Mouse (Mus musculus): ENCODE results near the gene C530008M17Rik. TPM values are rescaled to one million over a fixed set of nuclear protein-coding genes. Genes with fewer than 3 reads are reported as not detected.

C530008M17Rik gene
- polyA plus RNA-seq, 1 experiment: 5.4 TPM

- no peak for TF ChIP-seq GATA1 (IDR thresholded peaks at IDR 0.05; ENCODE audit: low read length)
- H3K4me1 ChIP-seq (ENCODE audit: control insufficient read depth): no peaks in the 10 kb centered on the region
- peaks cover 36% of the 10 kb centered on the region for H3K36me3 ChIP-seq (ENCODE audit: control insufficient read depth)
- H3K9me3 ChIP-seq (ENCODE audit: control insufficient read depth, low read length): no peaks in the 10 kb centered on the region
- H3K27me3 ChIP-seq (ENCODE audit: control insufficient read depth): no peaks in the 10 kb centered on the region
- no peak overlapping the region for H3K4me3 ChIP-seq (replicated peaks)
Observed at GRCm38 (mm10) chr5:76772831-76773230, 116.5 kb downstream of the C530008M17Rik start.

DNA sequence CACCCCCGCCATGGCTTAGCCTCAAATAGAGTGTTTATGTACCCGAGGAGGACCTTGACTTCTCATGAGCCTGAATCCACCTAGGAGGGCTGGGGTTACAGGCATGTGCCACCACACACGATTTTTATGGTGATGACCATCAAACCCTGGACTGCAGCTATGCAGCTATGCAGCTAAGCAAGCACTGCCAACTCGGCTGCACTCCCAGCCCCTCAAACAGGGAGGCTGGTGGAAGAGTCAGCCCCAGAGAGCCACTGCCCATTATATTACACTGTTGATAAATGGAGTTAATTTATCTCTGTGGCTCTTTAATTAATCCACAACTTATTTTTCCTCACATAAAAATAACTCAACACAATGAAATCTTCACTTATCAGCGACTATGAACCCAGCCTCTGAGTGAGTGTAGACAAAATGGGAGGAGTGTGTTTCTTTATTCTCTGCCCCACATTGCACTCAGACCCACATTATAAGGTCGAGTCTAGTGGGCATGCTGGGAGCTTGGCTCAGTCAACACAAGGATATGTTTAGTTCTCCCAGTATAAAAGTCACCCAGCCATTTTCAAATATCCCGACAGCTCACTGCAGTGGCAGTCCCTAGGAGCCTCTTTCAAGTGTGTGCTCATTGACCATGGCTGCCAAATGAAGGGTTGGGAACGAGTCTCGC, 117.3 kb downstream of the C530008M17Rik start:
- no peak overlapping the region for H3K4me3 ChIP-seq (replicated peaks)
- peaks cover under 1% of the 10 kb centered on the region for H3K4me1 ChIP-seq (ENCODE audit: control insufficient read depth)
- no peaks in the 10 kb centered on the region for H3K9me3 ChIP-seq (ENCODE audit: control insufficient read depth, low read length)
- H3K27me3 ChIP-seq (ENCODE audit: control insufficient read depth): no peaks in the 10 kb centered on the region
- H3K36me3 ChIP-seq (ENCODE audit: control insufficient read depth): peaks cover 30% of the 10 kb centered on the region
- TF ChIP-seq GATA1 (IDR thresholded peaks at IDR 0.05; ENCODE audit: low read length) (no peak), TAL1 (IDR thresholded peaks at IDR 0.05; ENCODE audit: low read length) (no peak)

GRCm38 (mm10) chr5:76779094-76779615, 122.8 kb downstream of the C530008M17Rik start:
- peaks cover 9% of the 10 kb centered on the region for H3K4me1 ChIP-seq (ENCODE audit: control insufficient read depth)

DNA sequence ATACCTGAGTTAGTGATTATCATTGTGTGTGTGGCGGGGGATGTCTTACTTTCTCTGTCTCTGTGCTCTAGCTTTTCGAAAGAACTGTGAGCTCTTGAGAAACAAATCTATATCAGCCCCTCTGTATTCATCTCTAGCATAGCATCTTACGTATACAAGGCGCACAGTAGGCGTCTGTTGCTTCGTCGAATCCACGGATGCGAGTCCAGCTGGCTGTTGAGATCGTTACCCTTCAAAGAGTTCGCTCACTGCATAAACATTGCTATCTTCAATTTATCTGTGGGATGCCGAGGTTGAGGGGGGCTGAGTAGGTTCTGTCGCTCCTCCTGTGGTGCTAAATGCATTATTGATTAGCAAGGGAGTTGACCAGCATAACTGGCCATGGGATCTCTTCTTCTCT, 125.6 kb downstream of the C530008M17Rik start:
- TF ChIP-seq GATA1 (IDR thresholded peaks at IDR 0.05; ENCODE audit: low read length): no peak
- TF ChIP-seq TAL1 (IDR thresholded peaks at IDR 0.05; ENCODE audit: low read length): no peak
- no peaks in the 10 kb centered on the region for H3K9me3 ChIP-seq (ENCODE audit: control insufficient read depth, low read length)
- H3K27me3 ChIP-seq (ENCODE audit: control insufficient read depth): no peaks in the 10 kb centered on the region
- H3K4me1 ChIP-seq (ENCODE audit: control insufficient read depth): peaks cover 16% of the 10 kb centered on the region
- no peak overlapping the region for H3K4me3 ChIP-seq (replicated peaks)
- peaks cover 26% of the 10 kb centered on the region for H3K36me3 ChIP-seq (ENCODE audit: control insufficient read depth)

More at GRCm38 (mm10) chr5:76779094-76779615, 122.8 kb downstream of the C530008M17Rik start:
- Histone ChIP-seq H3K36me3 (ENCODE audit: control insufficient read depth) (peaks cover 24% of the 10 kb centered on the region), H3K9me3 (ENCODE audit: control insufficient read depth, low read length) (no peaks in the 10 kb centered on the region), H3K27me3 (ENCODE audit: control insufficient read depth) (no peaks in the 10 kb centered on the region), H3K4me3 (replicated peaks) (peak overlapping the region; percentile 23)
- no peak for TF ChIP-seq GATA1 (IDR thresholded peaks at IDR 0.05; ENCODE audit: low read length)
- TF ChIP-seq TAL1 (IDR thresholded peaks at IDR 0.05; ENCODE audit: low read length): no peak

- peaks cover 32% of the 10 kb centered on the region for H3K36me3 ChIP-seq (ENCODE audit: control insufficient read depth)
- no peaks in the 10 kb centered on the region for H3K9me3 ChIP-seq (ENCODE audit: control insufficient read depth, low read length)
- H3K4me1 ChIP-seq (ENCODE audit: control insufficient read depth): peaks cover 16% of the 10 kb centered on the region
- TF ChIP-seq GATA1 (IDR thresholded peaks at IDR 0.05; ENCODE audit: low read length) (no peak), TAL1 (IDR thresholded peaks at IDR 0.05; ENCODE audit: low read length) (no peak)
- no peaks in the 10 kb centered on the region for H3K27me3 ChIP-seq (ENCODE audit: control insufficient read depth)
- H3K4me3 ChIP-seq (replicated peaks): no peak overlapping the region
Observed at GRCm38 (mm10) chr5:76782414-76783103, 126.2 kb downstream of the C530008M17Rik start.

- Histone ChIP-seq H3K27me3 (ENCODE audit: control insufficient read depth) (no peaks in the 10 kb centered on the region), H3K9me3 (ENCODE audit: control insufficient read depth, low read length) (no peaks in the 10 kb centered on the region), H3K36me3 (ENCODE audit: control insufficient read depth) (peaks cover 37% of the 10 kb centered on the region), H3K4me1 (ENCODE audit: control insufficient read depth) (peaks cover 16% of the 10 kb centered on the region), H3K4me3 (replicated peaks) (no peak overlapping the region)
- no peak for TF ChIP-seq GATA1 (IDR thresholded peaks at IDR 0.05; ENCODE audit: low read length)
- TF ChIP-seq TAL1 (IDR thresholded peaks at IDR 0.05; ENCODE audit: low read length): no peak
Observed at GRCm38 (mm10) chr5:76783104-76783441, 126.8 kb downstream of the C530008M17Rik start.

GRCm38 (mm10) chr5:76784151-76784723, 127.9 kb downstream of the C530008M17Rik start:
- Histone ChIP-seq H3K4me1 (ENCODE audit: control insufficient read depth) (peaks cover 9% of the 10 kb centered on the region), H3K9me3 (ENCODE audit: control insufficient read depth, low read length) (no peaks in the 10 kb centered on the region), H3K36me3 (ENCODE audit: control insufficient read depth) (peaks cover 45% of the 10 kb centered on the region), H3K4me3 (replicated peaks) (no peak overlapping the region), H3K27me3 (ENCODE audit: control insufficient read depth) (no peaks in the 10 kb centered on the region)
- no peak for TF ChIP-seq GATA1 (IDR thresholded peaks at IDR 0.05; ENCODE audit: low read length)
- TF ChIP-seq TAL1 (IDR thresholded peaks at IDR 0.05; ENCODE audit: low read length): no peak

DNA sequence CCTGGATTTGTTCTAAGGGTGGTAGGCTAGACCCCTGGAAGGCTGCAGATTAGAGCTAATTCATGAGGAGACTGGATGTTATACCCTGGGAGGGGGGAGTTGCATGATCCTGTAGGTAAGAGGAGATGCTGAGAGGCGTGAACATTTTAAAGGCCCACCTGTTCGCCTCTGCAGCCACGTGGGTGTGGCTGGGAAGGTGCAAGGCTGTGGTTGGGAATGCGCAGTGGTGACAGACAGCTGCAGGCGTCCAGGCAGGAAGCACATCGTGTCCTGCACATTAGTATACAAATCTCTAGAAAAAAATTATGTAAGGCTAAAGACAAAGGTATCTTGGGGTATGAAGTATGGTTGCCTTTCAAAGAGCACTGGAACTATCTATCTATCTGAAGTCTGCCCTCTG, 128.7 kb downstream of the C530008M17Rik start:
- TF ChIP-seq GATA1 (IDR thresholded peaks at IDR 0.05; ENCODE audit: low read length): no peak
- no peak for TF ChIP-seq TAL1 (IDR thresholded peaks at IDR 0.05; ENCODE audit: low read length)
- H3K4me1 ChIP-seq (ENCODE audit: control insufficient read depth): peaks cover 7% of the 10 kb centered on the region
- no peaks in the 10 kb centered on the region for H3K9me3 ChIP-seq (ENCODE audit: control insufficient read depth, low read length)
- H3K4me3 ChIP-seq (replicated peaks): no peak overlapping the region
- H3K27me3 ChIP-seq (ENCODE audit: control insufficient read depth): no peaks in the 10 kb centered on the region
- H3K36me3 ChIP-seq (ENCODE audit: control insufficient read depth): peaks cover 50% of the 10 kb centered on the region

- TF ChIP-seq TAL1 (IDR thresholded peaks at IDR 0.05; ENCODE audit: low read length): no peak
- no peak for TF ChIP-seq GATA1 (IDR thresholded peaks at IDR 0.05; ENCODE audit: low read length)
- peaks cover 60% of the 10 kb centered on the region for H3K36me3 ChIP-seq (ENCODE audit: control insufficient read depth)
Observed at GRCm38 (mm10) chr5:76789881-76790280, 133.6 kb downstream of the C530008M17Rik start.

More at GRCm38 (mm10) chr5:76789881-76790280, 133.6 kb downstream of the C530008M17Rik start:
- Histone ChIP-seq H3K4me1 (ENCODE audit: control insufficient read depth) (peaks cover 14% of the 10 kb centered on the region), H3K27me3 (ENCODE audit: control insufficient read depth) (no peaks in the 10 kb centered on the region), H3K9me3 (ENCODE audit: control insufficient read depth, low read length) (no peaks in the 10 kb centered on the region), H3K4me3 (replicated peaks) (no peak overlapping the region)
